Mouse (Mus musculus) stomach, adult 2 months (tissue): Measurements from ENCODE around the gene Tmprss11g. TPM values are rescaled to one million over a fixed set of nuclear protein-coding genes. Genes with fewer than 3 reads are reported as not detected.

ENCODE experiments used
- polyA plus RNA-seq: library from polyadenylated mRNA; depleted of rRNA; stranded (reverse); fragments of >200 nt; gene quantifications from 2 replicates; pipeline ENCODE4 v1.2.3, GENCODE M21; 2012; rRNA removed

Gene Tmprss11g
- 0.02 and 0.06 TPM in 2 replicates for polyA plus RNA-seq

DNA sequence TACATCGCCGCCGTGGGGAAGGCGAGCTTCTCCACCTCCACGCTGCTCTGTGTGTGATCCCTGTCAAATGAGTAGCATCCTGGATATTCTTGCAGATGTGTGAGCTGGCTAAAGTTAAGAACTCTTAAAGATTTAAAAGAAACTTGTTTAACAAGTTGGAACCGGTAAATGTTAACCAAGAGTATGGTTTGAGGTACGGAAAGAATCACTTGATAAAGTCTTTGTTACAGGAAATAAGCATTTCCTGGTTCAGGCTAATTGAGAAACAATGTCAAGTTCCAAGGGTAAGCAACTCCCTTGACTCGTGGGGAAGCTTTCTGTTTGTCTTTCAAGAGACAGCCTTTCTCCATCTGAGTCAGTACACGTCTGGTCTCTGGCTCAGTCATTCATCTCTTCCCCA lies at the start of gene Tmprss11g:
Gene Tmprss11g (minus strand): TSS at position 101 of the 400 bp plus-strand sequence.

DNA sequence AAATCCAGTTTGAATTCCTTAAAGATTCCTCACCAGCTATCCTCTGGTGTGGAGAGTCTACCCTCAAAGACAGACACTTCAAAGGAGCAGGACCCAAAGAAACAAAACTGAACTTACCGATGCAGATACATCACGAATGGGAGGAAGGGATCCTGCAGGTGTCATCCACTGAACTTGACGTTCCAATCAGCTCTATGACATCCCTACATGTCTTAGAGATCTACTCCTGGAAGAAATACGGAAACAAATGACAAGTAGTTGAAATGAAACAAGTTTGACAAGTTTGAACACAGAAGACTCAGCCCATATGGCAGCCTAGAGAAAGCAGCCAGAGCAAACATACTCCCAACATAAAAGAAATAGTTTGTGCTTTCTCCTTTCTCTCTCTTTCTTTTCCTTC lies 49.5 kb downstream of the Tmprss11g start, which contains the start of gene Tmprss11a:
Gene Tmprss11a (minus strand): TSS at position 101 of the 400 bp plus-strand sequence.

Other genes starting within 250 kb of the Tmprss11g start
- gene Tmprss11c, start 229.3 kb downstream of the Tmprss11g start, polyA plus RNA-seq, result not detected in 2 replicates
- 0.18 and 0.21 TPM in 2 replicates for gene Tmprss11d, start 145.2 kb downstream of the Tmprss11g start, polyA plus RNA-seq
- 0.15 and 0.19 TPM in 2 replicates for gene Tmprss11a, start 49.6 kb downstream of the Tmprss11g start, polyA plus RNA-seq
- 0.04 and 0.14 TPM in 2 replicates for gene Tmprss11f, start 113.8 kb upstream of the Tmprss11g start, polyA plus RNA-seq
- gene Tmprss11b, start 157.8 kb upstream of the Tmprss11g start, polyA plus RNA-seq, result 0.04 TPM in 1 of 2 replicates, not detected in the other
- gene Tmprss11e, start 227.2 kb upstream of the Tmprss11g start, polyA plus RNA-seq, result 0.02 and 0.05 TPM in 2 replicates